10 mouse cellular contexts compared by ENCODE assay signal in genomic region chr14:79912610-79913009, GRCm38 (mm10).
DNase-seq lines count a peak whose midpoint lies in the region; TF ChIP-seq lines count a peak whose summit lies in the region.
"Had no signal": no experiment of that assay in that cellular context is flagged by ENCODE, and none has a peak within 500 bp of the region (broad histone marks: within the 10 kb centered on the region; RNA-seq: fewer than 3 reads in every experiment).

No protein-coding gene starts in this region.

- no peak overlapping the region for H3K4me3 ChIP-seq in gastrocnemius, adult 2 months
- no peak overlapping the region for H3K4me3 ChIP-seq in embryonic fibroblast, embryonic 13.5 days (ENCODE audit: insufficient read depth, low read length)
- H3K4me3 ChIP-seq: hindbrain, embryonic 15.5 days; neural tube, embryonic 13.5 days had no signal

- DNase-seq in gastrocnemius, adult 2 months, result peak; percentile 39
- DNase-seq in gastrocnemius, postnatal 36 days, result no peak
- DNase-seq in 3T3-L1 (ENCODE audit: low read depth, low spot score), result peak; percentile 50
- peak; percentile 43 for DNase-seq in adrenal gland, postnatal 14 days
- DNase-seq in kidney, postnatal 25 days, result peak; percentile 64 to 82
- DNase-seq in mesoderm, embryonic 11.5 days (ENCODE audit: low read depth, low spot score), result peak; percentile 56
- no peak for DNase-seq in gastrocnemius, postnatal 25 days

- no peak overlapping the region for H3K27ac ChIP-seq in gastrocnemius, adult 2 months
- no peak overlapping the region for H3K27ac ChIP-seq in embryonic fibroblast, embryonic 13.5 days (ENCODE audit: insufficient read depth, low read length)
- H3K27ac ChIP-seq: hindbrain, embryonic 15.5 days; neural tube, embryonic 13.5 days had no signal

- no peaks in the 10 kb centered on the region for H3K4me1 ChIP-seq in embryonic fibroblast, embryonic 13.5 days (ENCODE audit: control insufficient read depth, insufficient read depth, low read length)

- no peak for TF ChIP-seq POLR2A in embryonic fibroblast, embryonic 13.5 days (IDR thresholded peaks at IDR 0.05; ENCODE audit: low read depth, low read length)

- peak; percentile 67 for TF ChIP-seq CTCF in gastrocnemius, adult 2 months (IDR thresholded peaks at IDR 0.05)
- peak; percentile 23; the same call in 1 of the 2 replicates for TF ChIP-seq CTCF in embryonic fibroblast, embryonic 13.5 days (IDR thresholded peaks at IDR 0.05; ENCODE audit: borderline replicate concordance, insufficient read depth, low read length)

- intact Hi-C loops in gastrocnemius, adult 2 months (cut with DNase I), result loop anchor here (10.0 kb wide), 1 partner anchor 68 kb away; no protein-coding TSS in a partner anchor
- intact Hi-C loops in gastrocnemius, postnatal 36 days (cut with DNase I), result loop anchor here (10.0 kb wide), 1 partner anchor 68 kb away; no protein-coding TSS in a partner anchor

Comparison
In these comparisons a context has a peak if more than half of its experiments do, and no peak if none do; other contexts are left out.
1. DNase-seq: peak in gastrocnemius, adult 2 months (single experiment), 3T3-L1 (single experiment), adrenal gland, postnatal 14 days (single experiment), kidney, postnatal 25 days (2 of 2) and mesoderm, embryonic 11.5 days (single experiment); none in gastrocnemius, postnatal 36 days (0 of 2) and gastrocnemius, postnatal 25 days (single experiment).